Mouse (Mus musculus): ENCODE data around the gene Tstd3. TPM values are rescaled to one million over a fixed set of nuclear protein-coding genes. Genes with fewer than 3 reads are reported as not detected.

Gene Tstd3
- total and polyA plus RNA-seq, 3 experiments: 11.7 to 18.5 TPM; not detected in 1

DNA sequence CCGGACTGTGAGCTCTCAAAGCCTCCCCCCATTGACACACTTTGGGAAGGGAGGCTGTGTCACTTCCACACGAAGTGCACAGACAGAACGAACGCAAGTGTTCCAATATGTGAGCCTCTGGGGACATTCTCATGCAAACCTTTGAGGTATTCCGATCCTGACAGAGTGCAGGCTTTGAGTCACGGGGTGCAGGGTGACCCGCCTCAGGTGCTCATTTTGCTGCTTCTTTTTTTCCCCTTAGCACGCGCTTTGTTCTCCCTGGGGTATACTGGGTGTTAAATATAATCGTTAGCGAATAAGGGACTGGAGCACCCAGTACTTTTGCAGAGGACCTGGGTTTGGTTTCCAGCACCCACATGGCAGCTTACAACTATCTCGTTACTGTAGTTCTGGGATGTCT is 19.3 kb upstream of the Tstd3 start:
- no peaks in the 10 kb centered on the region for H3K27me3 ChIP-seq (ENCODE audit: control insufficient read depth in 1 of 2, insufficient read depth in 2 of 2, low read length in 2 of 2)
- peaks cover 4 to 5% of the 10 kb centered on the region in 2 experiments for H3K4me1 ChIP-seq (ENCODE audit: control insufficient read depth in 1 of 2, insufficient read depth in 2 of 2, low read length in 2 of 2)
- no peak overlapping the region for H3K27ac ChIP-seq (ENCODE audit: control insufficient read depth, low read depth, low read length)
- H3K9me3 ChIP-seq (replicated peaks; ENCODE audit: insufficient read depth, low read length): no peaks in the 10 kb centered on the region
- peaks cover 10 to 11% of the 10 kb centered on the region in 2 experiments for H3K36me3 ChIP-seq (ENCODE audit: control insufficient read depth in 1 of 2, insufficient read depth in 2 of 2, low read length in 2 of 2)
- H3K4me3 ChIP-seq (ENCODE audit: control insufficient read depth in 1 of 2, insufficient read depth in 1 of 2, low read depth in 2 of 2, low read length in 2 of 2): no peak overlapping the region
- no peak overlapping the region for H3K9ac ChIP-seq (ENCODE audit: control insufficient read depth, low read depth, low read length, poor library complexity, severe bottlenecking)
- DNase-seq (ENCODE audit: low read depth, low spot score): no peak
- TF ChIP-seq CTCF (IDR thresholded peaks at IDR 0.05 in 2 of 3, conservative IDR thresholded peaks at IDR 0.05 in 1 of 3; ENCODE audit: control insufficient read depth in 1 of 3, insufficient read depth in 1 of 3, low read depth in 2 of 3, low read length in 3 of 3, poor library complexity in 1 of 3, severe bottlenecking in 1 of 3) (no peak), MAX (IDR thresholded peaks at IDR 0.05; ENCODE audit: low read length) (no peak), ETS1 (IDR thresholded peaks at IDR 0.05; ENCODE audit: low read depth, low read length) (no peak)
- no peaks in the 10 kb centered on the region for H3K79me2 ChIP-seq (ENCODE audit: control insufficient read depth, insufficient read depth, low read length, poor library complexity)

DNA sequence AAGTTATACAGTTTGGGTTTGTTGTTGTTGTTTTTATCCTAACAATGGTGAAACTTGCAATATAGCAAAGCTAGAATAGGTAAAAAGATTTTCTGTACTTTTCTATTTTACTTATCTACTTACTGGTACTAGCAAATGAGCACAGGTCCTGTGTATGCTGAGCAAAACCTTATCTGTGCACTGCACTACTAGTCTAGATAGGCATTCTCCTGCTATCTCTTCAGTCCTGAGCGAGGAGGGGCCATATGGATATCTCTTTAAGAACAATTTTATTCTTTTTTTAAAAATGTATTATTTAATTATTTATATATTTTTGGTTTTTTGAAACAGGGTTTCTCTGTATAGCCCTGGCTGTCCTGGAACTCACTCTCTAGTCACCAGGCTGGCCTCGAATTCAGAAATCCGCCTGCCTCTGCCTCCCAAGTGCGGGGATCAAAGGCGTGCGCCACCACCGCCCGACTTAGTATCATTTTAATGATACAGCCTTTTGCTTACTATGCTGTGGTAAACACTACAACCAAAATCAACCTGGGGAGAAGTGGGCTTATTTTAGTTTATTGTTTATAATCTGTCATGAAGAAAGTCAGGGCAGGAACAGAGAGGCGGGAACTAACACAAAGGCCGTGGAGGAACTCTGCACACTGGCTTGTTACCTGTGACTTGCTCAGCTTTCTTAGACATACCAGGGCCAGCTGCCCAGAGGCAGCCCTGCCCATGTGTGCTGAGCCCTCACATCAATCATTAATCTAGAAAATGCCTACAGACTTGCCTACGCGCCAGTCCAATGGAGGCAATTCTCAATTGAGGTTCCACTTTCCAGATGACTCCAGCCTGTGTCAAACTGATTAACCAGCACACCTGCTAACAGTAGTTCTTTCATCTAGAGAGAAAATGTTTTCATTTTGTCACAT is 14.1 kb upstream of the Tstd3 start:
- H3K27ac ChIP-seq (ENCODE audit: control insufficient read depth, low read depth, low read length): peak overlapping the region; percentile 45; the same call in 1 of the 2 replicates
- no peak overlapping the region for H3K9ac ChIP-seq (ENCODE audit: control insufficient read depth, low read depth, low read length, poor library complexity, severe bottlenecking)
- H3K36me3 ChIP-seq (ENCODE audit: control insufficient read depth in 1 of 2, insufficient read depth in 2 of 2, low read length in 2 of 2): peaks cover 9 to 37% of the 10 kb centered on the region in 2 experiments
- no peaks in the 10 kb centered on the region for H3K27me3 ChIP-seq (ENCODE audit: control insufficient read depth in 1 of 2, insufficient read depth in 2 of 2, low read length in 2 of 2)
- no peaks in the 10 kb centered on the region for H3K9me3 ChIP-seq (replicated peaks; ENCODE audit: insufficient read depth, low read length)
- H3K4me1 ChIP-seq (ENCODE audit: control insufficient read depth in 1 of 2, insufficient read depth in 2 of 2, low read length in 2 of 2): peaks cover 22 to 23% of the 10 kb centered on the region in 2 experiments
- peak; percentile 68 for DNase-seq (ENCODE audit: low read depth, low spot score)
- H3K4me3 ChIP-seq (ENCODE audit: control insufficient read depth in 1 of 2, insufficient read depth in 1 of 2, low read depth in 2 of 2, low read length in 2 of 2): no peak overlapping the region
- peaks cover 5% of the 10 kb centered on the region for H3K79me2 ChIP-seq (ENCODE audit: control insufficient read depth, insufficient read depth, low read length, poor library complexity)
- TF ChIP-seq MEF2A (IDR thresholded peaks at IDR 0.05; ENCODE audit: extremely low read depth, insufficient replicate concordance, low read depth, low read length, poor library complexity, severe bottlenecking): no peak
- TF ChIP-seq ZC3H11A (IDR thresholded peaks at IDR 0.05; ENCODE audit: low read depth, low read length): no peak
- peak; percentile 95 to 97 for TF ChIP-seq EP300 (IDR thresholded peaks at IDR 0.05; ENCODE audit: low read depth in 1 of 2, low read length in 2 of 2)
- no peak for TF ChIP-seq ZMIZ1 (IDR thresholded peaks at IDR 0.05; ENCODE audit: low read depth, low read length)
- no peak for TF ChIP-seq MAX (IDR thresholded peaks at IDR 0.05; ENCODE audit: low read length)
- TF ChIP-seq KAT2A (conservative IDR thresholded peaks at IDR 0.05; ENCODE audit: low read depth, low read length): 0 out of 2 replicates have a peak, but pooled peaks have one; percentile 14
- TF ChIP-seq USF2 (IDR thresholded peaks at IDR 0.05; ENCODE audit: borderline replicate concordance in 1 of 2, insufficient read depth in 1 of 2, low read depth in 1 of 2, low read length in 2 of 2): no peak
- TF ChIP-seq USF1 (IDR thresholded peaks at IDR 0.05; ENCODE audit: low read depth, low read length): no peak
- peak; percentile 94 for TF ChIP-seq RCOR1 (IDR thresholded peaks at IDR 0.05; ENCODE audit: low read depth, low read length)
- TF ChIP-seq POLR2AphosphoS2 (IDR thresholded peaks at IDR 0.05; ENCODE audit: low read length): no peak
- TF ChIP-seq JUND (IDR thresholded peaks at IDR 0.05; ENCODE audit: low read depth, low read length): no peak
- TF ChIP-seq CHD2 (IDR thresholded peaks at IDR 0.05; ENCODE audit: low read length): peak; percentile 34; the same call in 1 of the 2 replicates
- TF ChIP-seq E2F4 (IDR thresholded peaks at IDR 0.05; ENCODE audit: borderline replicate concordance, low read depth, low read length): no peak
- peak; percentile 98 for TF ChIP-seq GATA1 (IDR thresholded peaks at IDR 0.05; ENCODE audit: low read depth, low read length)
- no peak for TF ChIP-seq GABPA (IDR thresholded peaks at IDR 0.05; ENCODE audit: low read depth, low read length)
- TF ChIP-seq CTCF (IDR thresholded peaks at IDR 0.05 in 2 of 3, conservative IDR thresholded peaks at IDR 0.05 in 1 of 3; ENCODE audit: control insufficient read depth in 1 of 3, insufficient read depth in 1 of 3, low read depth in 2 of 3, low read length in 3 of 3, poor library complexity in 1 of 3, severe bottlenecking in 1 of 3): no peak
- 0 out of 2 replicates have a peak, but pooled peaks have one; percentile 19 for TF ChIP-seq ELF1 (IDR thresholded peaks at IDR 0.05; ENCODE audit: low read depth, low read length)
- TF ChIP-seq POLR2AphosphoS5 (IDR thresholded peaks at IDR 0.05; ENCODE audit: borderline replicate concordance, low read depth, low read length): no peak
- peak; percentile 99 for TF ChIP-seq TCF12 (IDR thresholded peaks at IDR 0.05; ENCODE audit: low read depth, low read length)
- TF ChIP-seq NRF1 (IDR thresholded peaks at IDR 0.05; ENCODE audit: insufficient read depth, low read depth, low read length, poor library complexity, severe bottlenecking): no peak
- no peak for TF ChIP-seq MYB (IDR thresholded peaks at IDR 0.05; ENCODE audit: low read depth, low read length)
- 0 out of 2 replicates have a peak, but pooled peaks have one; percentile 39 for TF ChIP-seq MYC (IDR thresholded peaks at IDR 0.05; ENCODE audit: low read depth, low read length)
- TF ChIP-seq RAD21 (IDR thresholded peaks at IDR 0.05; ENCODE audit: low read depth, low read length): no peak
- no peak for TF ChIP-seq ZKSCAN1 (IDR thresholded peaks at IDR 0.05; ENCODE audit: low read depth, low read length)
- peak; percentile 71 for TF ChIP-seq TAL1 (IDR thresholded peaks at IDR 0.05; ENCODE audit: low read length)
- no peak for TF ChIP-seq TBP (IDR thresholded peaks at IDR 0.05; ENCODE audit: low read depth, low read length)
- TF ChIP-seq MAZ (IDR thresholded peaks at IDR 0.05; ENCODE audit: low read depth, low read length): peak; percentile 82
- peak; percentile 84 for TF ChIP-seq ETS1 (IDR thresholded peaks at IDR 0.05; ENCODE audit: low read depth, low read length)

Data from MEL (cell line).